Mouse (Mus musculus): ENCODE data around the gene Gm3233.
"Not testable (repeated sequence)": the region's sequence is repeated elsewhere in the genome, so short reads cannot be mapped to it uniquely, and the experiment has no call there.

The Gm3233 gene

GRCm38 (mm10) chr10:77728280-77728679, 31.2 kb downstream of the Gm3233 start:
- DNase-seq (ENCODE audit: low spot score), result no peak

- DNase-seq (ENCODE audit: low spot score), result no peak
Observed at GRCm38 (mm10) chr10:77726186-77726585, 33.3 kb downstream of the Gm3233 start, which contains the start of gene Gm10100. Gene Gm10100 (plus strand): TSS chr10:77726486.

GRCm38 (mm10) chr10:77724855-77725254, 34.6 kb downstream of the Gm3233 start:
- no peak for DNase-seq (ENCODE audit: low spot score)

GRCm38 (mm10) chr10:77720299-77720698, 39.2 kb downstream of the Gm3233 start, which contains the start of gene Krtap12-1:
Gene Krtap12-1 (plus strand): TSS chr10:77720599.
- DNase-seq (ENCODE audit: low spot score), result not testable (repeated sequence)

GRCm38 (mm10) chr10:77715507-77715906, 44.0 kb downstream of the Gm3233 start, which contains the start of gene Gm10142:
Gene Gm10142 (plus strand): TSS chr10:77715807.
- no peak for DNase-seq (ENCODE audit: low spot score)

- no peak for DNase-seq (ENCODE audit: low spot score)
Observed at GRCm38 (mm10) chr10:77713734-77714133, 45.7 kb downstream of the Gm3233 start.

GRCm38 (mm10) chr10:77711157-77711556, 48.3 kb downstream of the Gm3233 start, which contains the start of gene Gm10024:
Gene Gm10024 (plus strand): TSS chr10:77711457.
- DNase-seq (ENCODE audit: low spot score), result not testable (repeated sequence)

- no peak for DNase-seq (ENCODE audit: low spot score)
Observed at GRCm38 (mm10) chr10:77709831-77710230, 49.7 kb downstream of the Gm3233 start.

Measured in testis, postnatal 10 days (tissue).